Mouse (Mus musculus): ENCODE data around the gene Zfp213.

GRCm38 (mm10) chr17:23538299-23539015 is 25.6 kb downstream of the Zfp213 start:
- TF ChIP-seq CTCF (IDR thresholded peaks at IDR 0.05; ENCODE audit: control insufficient read depth, insufficient read depth, low read length) (no peak), POLR2A (IDR thresholded peaks at IDR 0.05; ENCODE audit: borderline replicate concordance, control insufficient read depth, low read depth, low read length) (no peak)
